8 mouse cellular contexts compared by ENCODE assay signal in genomic region chr7:107595426-107595825, GRCm38 (mm10). TPM values are rescaled to one million over a fixed set of nuclear protein-coding genes. Genes with fewer than 3 reads are reported as not detected.
DNase-seq lines count a peak whose midpoint lies in the region; ATAC-seq and TF ChIP-seq lines count a peak whose summit lies in the region.

No protein-coding gene starts in this region.

- no peaks in the 10 kb centered on the region for H3K9me3 ChIP-seq in lung, embryonic 14.5 days (ENCODE audit: low read depth, low read length)
- no peaks in the 10 kb centered on the region for H3K9me3 ChIP-seq in forebrain, embryonic 11.5 days (ENCODE audit: control insufficient read depth, low read length)
- H3K9me3 ChIP-seq in limb, embryonic 10.5 days (replicated peaks): no peaks in the 10 kb centered on the region
- no peaks in the 10 kb centered on the region for H3K9me3 ChIP-seq in neural tube, embryonic 15.5 days (replicated peaks)

- 12% methylated on average over 13 of the region's 13 CpGs for WGBS in lung, embryonic 14.5 days
- WGBS in forebrain, embryonic 11.5 days: 13% methylated on average over 13 of the region's 13 CpGs
- 15% methylated on average over 13 of the region's 13 CpGs for WGBS in limb, embryonic 10.5 days
- 12% methylated on average over 13 of the region's 13 CpGs for WGBS in neural tube, embryonic 15.5 days

- no peak for ATAC-seq in lung, embryonic 14.5 days (ENCODE audit: insufficient read depth)
- ATAC-seq in forebrain, embryonic 11.5 days (replicated peaks; ENCODE audit: low FRiP score): no peak
- ATAC-seq in neural tube, embryonic 15.5 days (ENCODE audit: low FRiP score): no peak

- peak overlapping the region; percentile 24 for H3K9ac ChIP-seq in lung, embryonic 14.5 days
- H3K9ac ChIP-seq in forebrain, embryonic 11.5 days (ENCODE audit: low read length): no peak overlapping the region
- peak overlapping the region; percentile 54 for H3K9ac ChIP-seq in neural tube, embryonic 15.5 days (replicated peaks)

- no peak for TF ChIP-seq CTCF in lung, embryonic 14.5 days (IDR thresholded peaks at IDR 0.05; ENCODE audit: low read depth)

- H3K27ac ChIP-seq in lung, embryonic 14.5 days (ENCODE audit: low read depth): no peak overlapping the region
- no peak overlapping the region for H3K27ac ChIP-seq in forebrain, embryonic 11.5 days (ENCODE audit: low read depth, low read length)
- peak overlapping the region; percentile 78; the same call in 1 of the 2 replicates for H3K27ac ChIP-seq in limb, embryonic 10.5 days
- no peak overlapping the region for H3K27ac ChIP-seq in neural tube, embryonic 15.5 days (replicated peaks)

- H3K4me1 ChIP-seq in lung, embryonic 14.5 days (ENCODE audit: insufficient read depth): 0 out of 2 replicates have a peak, but pooled peaks cover 4% of the 10 kb centered on the region
- H3K4me1 ChIP-seq in forebrain, embryonic 11.5 days (replicated peaks; ENCODE audit: control insufficient read depth, insufficient read depth, low read length): peaks cover 2% of the 10 kb centered on the region; the same call in 1 of the 2 replicates
- peaks cover 34% of the 10 kb centered on the region for H3K4me1 ChIP-seq in limb, embryonic 10.5 days
- H3K4me1 ChIP-seq in neural tube, embryonic 15.5 days: peaks cover 14% of the 10 kb centered on the region

- H3K27me3 ChIP-seq in lung, embryonic 14.5 days (ENCODE audit: insufficient read depth, low read length): no peaks in the 10 kb centered on the region
- H3K27me3 ChIP-seq in forebrain, embryonic 11.5 days (ENCODE audit: control insufficient read depth, insufficient read depth, low read length): no peaks in the 10 kb centered on the region; the same call in 1 of the 2 replicates
- no peaks in the 10 kb centered on the region for H3K27me3 ChIP-seq in limb, embryonic 10.5 days (ENCODE audit: low read depth, poor library complexity, severe bottlenecking)
- H3K27me3 ChIP-seq in neural tube, embryonic 15.5 days (replicated peaks): peaks cover 5% of the 10 kb centered on the region; the same call in 1 of the 2 replicates

- DNase-seq in lung, embryonic 14.5 days: no peak
- no peak for DNase-seq in lung, postnatal 14 days
- DNase-seq in forebrain, embryonic 11.5 days (ENCODE audit: low spot score): no peak
- DNase-seq in limb, embryonic 10.5 days (ENCODE audit: low spot score): no peak
- no peak for DNase-seq in spleen, adult 18-20 months
- DNase-seq in cerebellum, postnatal 36 days: no peak
- DNase-seq in layer of hippocampus, adult 8-10 months (ENCODE audit: low spot score in 2 of 2): no peak

- peaks cover 2% of the 10 kb centered on the region; the same call in 1 of the 2 replicates for H3K36me3 ChIP-seq in lung, embryonic 14.5 days (ENCODE audit: insufficient read depth)
- no peaks in the 10 kb centered on the region for H3K36me3 ChIP-seq in forebrain, embryonic 11.5 days (ENCODE audit: control insufficient read depth, insufficient read depth, low read length)
- peaks cover 18% of the 10 kb centered on the region for H3K36me3 ChIP-seq in limb, embryonic 10.5 days
- no peaks in the 10 kb centered on the region for H3K36me3 ChIP-seq in neural tube, embryonic 15.5 days

- H3K4me2 ChIP-seq in lung, embryonic 14.5 days: peak overlapping the region; percentile 82
- peak overlapping the region; percentile 77 for H3K4me2 ChIP-seq in forebrain, embryonic 11.5 days (ENCODE audit: low read depth, low read length, severe bottlenecking)
- peak overlapping the region; percentile 100 for H3K4me2 ChIP-seq in neural tube, embryonic 15.5 days

- peak overlapping the region; percentile 45 for H3K4me3 ChIP-seq in lung, embryonic 14.5 days (ENCODE audit: low read depth, low read length)
- H3K4me3 ChIP-seq in forebrain, embryonic 11.5 days (ENCODE audit: low read depth, low read length): peak overlapping the region; percentile 46
- peak overlapping the region; percentile 68 for H3K4me3 ChIP-seq in limb, embryonic 10.5 days
- peak overlapping the region; percentile 62 for H3K4me3 ChIP-seq in neural tube, embryonic 15.5 days (replicated peaks)

RNA-seq across cellular contexts. Expression of gene Ppfibp2, which starts 0.4 kb away (rescaled TPM):
- 5.4 and 5.7 TPM in 2 replicates for polyA plus RNA-seq in lung, embryonic 14.5 days (2014; fragmentation: Nextera tagmentation; extraction: Ambion mirVana)
- polyA plus RNA-seq in forebrain, embryonic 11.5 days (2014; fragmentation: Nextera tagmentation; extraction: Ambion mirVana): 3.2 and 4.2 TPM in 2 replicates
- polyA plus RNA-seq in limb, embryonic 10.5 days (2016; fragmentation: Nextera tagmentation; extraction: Ambion mirVana): 22.0 and 24.9 TPM in 2 replicates
- 2.5 and 3.6 TPM in 2 replicates for polyA plus RNA-seq in neural tube, embryonic 15.5 days (2015; fragmentation: Nextera tagmentation; extraction: Ambion mirVana)
- total RNA-seq in layer of hippocampus, adult 8-10 months (2022): 10 to 100 TPM in 3 of 4 experiments, 1 to 10 TPM in 1; 7.6 to 10.9 (median 10.7) TPM

RNA-seq across cellular contexts. Expression of gene Olfml1, which starts 28.2 kb away (rescaled TPM):
- 14.5 and 15.6 TPM in 2 replicates for polyA plus RNA-seq in lung, embryonic 14.5 days (2014; fragmentation: Nextera tagmentation; extraction: Ambion mirVana)
- polyA plus RNA-seq in forebrain, embryonic 11.5 days (2014; fragmentation: Nextera tagmentation; extraction: Ambion mirVana): 5.6 and 6.9 TPM in 2 replicates
- 9.7 and 22.3 TPM in 2 replicates for polyA plus RNA-seq in limb, embryonic 10.5 days (2016; fragmentation: Nextera tagmentation; extraction: Ambion mirVana)
- 3.1 and 6.5 TPM in 2 replicates for polyA plus RNA-seq in neural tube, embryonic 15.5 days (2015; fragmentation: Nextera tagmentation; extraction: Ambion mirVana)
- 10 to 100 TPM; 16.1 to 20.2 (median 17.3) TPM for total RNA-seq in layer of hippocampus, adult 8-10 months (2022)

RNA-seq across cellular contexts. Expression of gene 5330417H12Rik, which starts 29.5 kb away (rescaled TPM):
- polyA plus RNA-seq in lung, embryonic 14.5 days (2014; fragmentation: Nextera tagmentation; extraction: Ambion mirVana): not detected in 2 replicates
- not detected in 2 replicates for polyA plus RNA-seq in forebrain, embryonic 11.5 days (2014; fragmentation: Nextera tagmentation; extraction: Ambion mirVana)
- not detected in 2 replicates for polyA plus RNA-seq in limb, embryonic 10.5 days (2016; fragmentation: Nextera tagmentation; extraction: Ambion mirVana)
- polyA plus RNA-seq in neural tube, embryonic 15.5 days (2015; fragmentation: Nextera tagmentation; extraction: Ambion mirVana): not detected in 2 replicates
- not detected for total RNA-seq in layer of hippocampus, adult 8-10 months (2022)
